Mouse (Mus musculus) adrenal gland, adult 10 weeks (tissue): ENCODE results near the gene C1s2. TPM values are rescaled to one million over a fixed set of nuclear protein-coding genes. Genes with fewer than 3 reads are reported as not detected.

Experiments
- polyA plus RNA-seq: library from polyadenylated mRNA; stranded (reverse); fragments of 350-450 nt; fragmentation: Illumina TruSeq; extraction: RNeasy Lipid Tissue Mini Kit (QIAGEN cat#74804); gene quantifications from one replicate; pipeline ENCODE4 v1.2.3, GENCODE M21; 2014; ENCODE audit warnings: low read depth, low replicate concordance

C1s2 gene
- polyA plus RNA-seq: 0.29 TPM

GRCm38 (mm10) chr6:124635985-124636384, at the start of gene C1s2:
TSS of gene C1s2 (minus strand) at chr6:124636085.

GRCm38 (mm10) chr6:124662477-124663423, 26.9 kb upstream of the C1s2 start, which contains the start of gene Lpcat3:
TSS of gene Lpcat3 (plus strand) at chr6:124663027.

Other genes starting within 250 kb of the C1s2 start
- 14.2 TPM for gene Pex5, start 221.0 kb downstream of the C1s2 start, polyA plus RNA-seq
- 1.3 TPM for gene Clstn3, start 171.3 kb downstream of the C1s2 start, polyA plus RNA-seq
- gene C1rl, start 143.0 kb downstream of the C1s2 start, polyA plus RNA-seq: 7.9 TPM
- 19.7 TPM for gene C1ra, start 123.7 kb downstream of the C1s2 start, polyA plus RNA-seq
- gene C1s1, start 93.7 kb downstream of the C1s2 start, polyA plus RNA-seq: 62.6 TPM
- gene C1rb, start 65.8 kb downstream of the C1s2 start, polyA plus RNA-seq: 0.29 TPM
- gene Lpcat3, start 26.9 kb upstream of the C1s2 start, polyA plus RNA-seq: 56.7 TPM
- gene Emg1, start 76.1 kb upstream of the C1s2 start, polyA plus RNA-seq: 16.4 TPM
- 35.9 TPM for gene Phb2, start 76.3 kb upstream of the C1s2 start, polyA plus RNA-seq
- gene Ptpn6, start 102.6 kb upstream of the C1s2 start, polyA plus RNA-seq: 1.5 TPM
- 4.3 TPM for gene Grcc10, start 105.3 kb upstream of the C1s2 start, polyA plus RNA-seq
- not detected for gene Gm45234, start 119.9 kb upstream of the C1s2 start, polyA plus RNA-seq
- gene Atn1, start 120.4 kb upstream of the C1s2 start, polyA plus RNA-seq: 1.3 TPM
- 2.2 TPM for gene Eno2, start 133.6 kb upstream of the C1s2 start, polyA plus RNA-seq
- gene Lrrc23, start 143.6 kb upstream of the C1s2 start, polyA plus RNA-seq: not detected
- gene Spsb2, start 172.6 kb upstream of the C1s2 start, polyA plus RNA-seq: not detected
- gene Tpi1, start 178.2 kb upstream of the C1s2 start, polyA plus RNA-seq: 34.6 TPM
- gene Usp5, start 193.4 kb upstream of the C1s2 start, polyA plus RNA-seq: 34.7 TPM
- gene Cdca3, start 193.5 kb upstream of the C1s2 start, polyA plus RNA-seq: 1.5 TPM
- 0.35 TPM for gene Gnb3, start 204.2 kb upstream of the C1s2 start, polyA plus RNA-seq
- gene P3h3, start 221.7 kb upstream of the C1s2 start, polyA plus RNA-seq: 0.93 TPM
- not detected for gene Gpr162, start 227.9 kb upstream of the C1s2 start, polyA plus RNA-seq